Mouse (Mus musculus): Measurements from ENCODE around the gene Gpr39. TPM values are rescaled to one million over a fixed set of nuclear protein-coding genes. Genes with fewer than 3 reads are reported as not detected.

Gpr39 gene
- total and polyA plus RNA-seq, 3 experiments, result not detected

DNA sequence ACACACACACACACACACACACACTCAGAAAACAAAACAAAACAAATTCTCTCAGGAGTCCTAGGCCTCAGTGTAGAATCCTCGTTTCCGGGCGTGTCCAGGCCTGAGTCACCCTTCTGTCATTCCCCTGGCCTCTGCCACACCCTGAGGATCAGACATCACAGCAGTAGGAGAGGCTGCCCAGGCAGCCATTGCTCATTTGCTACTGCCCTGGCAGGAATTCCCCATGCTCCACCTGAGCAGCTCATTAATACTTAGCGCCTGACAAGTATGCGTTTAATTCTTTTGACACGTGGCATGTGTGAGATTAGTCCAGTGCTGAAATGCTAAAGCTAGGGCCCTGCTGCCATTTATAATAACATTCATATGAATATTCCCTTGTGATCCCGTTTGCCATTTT, 25.0 kb downstream of the Gpr39 start:
- H3K9ac ChIP-seq (ENCODE audit: control insufficient read depth, low read depth, low read length, poor library complexity, severe bottlenecking), result no peak overlapping the region
- H3K27ac ChIP-seq (ENCODE audit: control insufficient read depth, low read depth, low read length), result no peak overlapping the region
- H3K4me1 ChIP-seq (ENCODE audit: control insufficient read depth in 1 of 2, insufficient read depth in 2 of 2, low read length in 2 of 2), result no peaks in the 10 kb centered on the region
- H3K9me3 ChIP-seq (replicated peaks; ENCODE audit: insufficient read depth, low read length), result no peaks in the 10 kb centered on the region
- H3K27me3 ChIP-seq (ENCODE audit: control insufficient read depth in 1 of 2, insufficient read depth in 2 of 2, low read length in 2 of 2), result no peaks in the 10 kb centered on the region
- no peak for TF ChIP-seq GABPA (IDR thresholded peaks at IDR 0.05; ENCODE audit: low read depth, low read length)
- TF ChIP-seq EP300 (IDR thresholded peaks at IDR 0.05; ENCODE audit: low read depth in 1 of 2, low read length in 2 of 2), result no peak
- TF ChIP-seq USF1 (IDR thresholded peaks at IDR 0.05; ENCODE audit: low read depth, low read length), result no peak
- TF ChIP-seq ZNF384 (IDR thresholded peaks at IDR 0.05; ENCODE audit: low read depth, low read length), result no peak
- no peak for TF ChIP-seq RAD21 (IDR thresholded peaks at IDR 0.05; ENCODE audit: low read depth, low read length)
- TF ChIP-seq ZKSCAN1 (IDR thresholded peaks at IDR 0.05; ENCODE audit: low read depth, low read length), result no peak
- TF ChIP-seq RCOR1 (IDR thresholded peaks at IDR 0.05; ENCODE audit: low read depth, low read length), result no peak
- TF ChIP-seq ZC3H11A (IDR thresholded peaks at IDR 0.05; ENCODE audit: low read depth, low read length), result no peak
- TF ChIP-seq MEF2A (IDR thresholded peaks at IDR 0.05; ENCODE audit: extremely low read depth, insufficient replicate concordance, low read depth, low read length, poor library complexity, severe bottlenecking), result no peak
- TF ChIP-seq POLR2A (IDR thresholded peaks at IDR 0.05; ENCODE audit: control insufficient read depth in 1 of 2, insufficient read depth in 1 of 2, low read depth in 1 of 2, low read length in 2 of 2, poor library complexity in 1 of 2), result no peak
- no peak for TF ChIP-seq ELF1 (IDR thresholded peaks at IDR 0.05; ENCODE audit: low read depth, low read length)
- TF ChIP-seq MAFK (IDR thresholded peaks at IDR 0.05; ENCODE audit: borderline replicate concordance, low read depth, low read length), result no peak
- no peak for TF ChIP-seq NELFE (IDR thresholded peaks at IDR 0.05; ENCODE audit: low read depth, low read length)
- TF ChIP-seq TAL1 (IDR thresholded peaks at IDR 0.05; ENCODE audit: low read length), result no peak
- TF ChIP-seq USF2 (IDR thresholded peaks at IDR 0.05; ENCODE audit: borderline replicate concordance in 1 of 2, insufficient read depth in 1 of 2, low read depth in 1 of 2, low read length in 2 of 2), result no peak
- no peak for TF ChIP-seq NRF1 (IDR thresholded peaks at IDR 0.05; ENCODE audit: insufficient read depth, low read depth, low read length, poor library complexity, severe bottlenecking)
- no peak for TF ChIP-seq TBP (IDR thresholded peaks at IDR 0.05; ENCODE audit: low read depth, low read length)
- H3K4me3 ChIP-seq (ENCODE audit: control insufficient read depth in 1 of 2, insufficient read depth in 1 of 2, low read depth in 2 of 2, low read length in 2 of 2), result no peak overlapping the region
- no peaks in the 10 kb centered on the region for H3K79me2 ChIP-seq (ENCODE audit: control insufficient read depth, insufficient read depth, low read length, poor library complexity)
- DNase-seq (ENCODE audit: low read depth, low spot score), result no peak
- H3K36me3 ChIP-seq (ENCODE audit: control insufficient read depth in 1 of 2, insufficient read depth in 2 of 2, low read length in 2 of 2), result no peaks in the 10 kb centered on the region

DNA sequence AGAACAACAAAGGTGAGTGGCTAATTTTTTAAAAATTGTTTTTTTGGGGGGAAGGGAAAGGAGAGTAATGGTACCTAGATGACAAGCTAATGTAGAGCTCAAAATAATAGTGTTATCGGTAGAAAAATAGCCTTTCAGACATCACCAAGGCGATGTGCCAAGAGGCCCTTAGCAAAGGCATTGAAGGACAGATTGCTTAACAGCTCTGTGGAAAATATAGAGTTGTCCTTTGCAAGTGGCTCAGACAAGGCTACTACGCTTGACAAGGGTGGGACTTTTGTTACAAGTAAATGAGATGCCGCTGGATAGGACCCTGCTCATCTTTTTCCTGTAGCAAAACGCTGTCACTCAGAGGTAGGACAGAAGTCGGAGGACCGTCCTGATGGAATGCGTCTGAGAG, 25.5 kb downstream of the Gpr39 start:
- no peak overlapping the region for H3K4me3 ChIP-seq (ENCODE audit: control insufficient read depth in 1 of 2, insufficient read depth in 1 of 2, low read depth in 2 of 2, low read length in 2 of 2)
- no peaks in the 10 kb centered on the region for H3K9me3 ChIP-seq (replicated peaks; ENCODE audit: insufficient read depth, low read length)
- H3K9ac ChIP-seq (ENCODE audit: control insufficient read depth, low read depth, low read length, poor library complexity, severe bottlenecking), result no peak overlapping the region
- no peak for TF ChIP-seq MAX (IDR thresholded peaks at IDR 0.05; ENCODE audit: low read length)
- TF ChIP-seq SMC3 (IDR thresholded peaks at IDR 0.05; ENCODE audit: low read depth, low read length), result no peak
- no peak for TF ChIP-seq MAZ (IDR thresholded peaks at IDR 0.05; ENCODE audit: low read depth, low read length)
- TF ChIP-seq ZKSCAN1 (IDR thresholded peaks at IDR 0.05; ENCODE audit: low read depth, low read length), result no peak
- no peak for TF ChIP-seq TAL1 (IDR thresholded peaks at IDR 0.05; ENCODE audit: low read length)
- TF ChIP-seq BHLHE40 (IDR thresholded peaks at IDR 0.05; ENCODE audit: borderline replicate concordance, low read depth, low read length), result no peak
- TF ChIP-seq ZC3H11A (IDR thresholded peaks at IDR 0.05; ENCODE audit: low read depth, low read length), result no peak
- no peak for TF ChIP-seq TCF12 (IDR thresholded peaks at IDR 0.05; ENCODE audit: low read depth, low read length)
- no peak for TF ChIP-seq CTCF (IDR thresholded peaks at IDR 0.05 in 2 of 3, conservative IDR thresholded peaks at IDR 0.05 in 1 of 3; ENCODE audit: control insufficient read depth in 1 of 3, insufficient read depth in 1 of 3, low read depth in 2 of 3, low read length in 3 of 3, poor library complexity in 1 of 3, severe bottlenecking in 1 of 3)
- TF ChIP-seq GATA1 (IDR thresholded peaks at IDR 0.05; ENCODE audit: low read depth, low read length), result no peak
- TF ChIP-seq UBTF (IDR thresholded peaks at IDR 0.05; ENCODE audit: borderline replicate concordance, insufficient read depth, low read depth, low read length), result no peak
- TF ChIP-seq MXI1 (IDR thresholded peaks at IDR 0.05; ENCODE audit: low read depth, low read length), result no peak
- no peak for TF ChIP-seq SIN3A (IDR thresholded peaks at IDR 0.05; ENCODE audit: low read length)
- no peak for TF ChIP-seq POLR2A (IDR thresholded peaks at IDR 0.05; ENCODE audit: control insufficient read depth in 1 of 2, insufficient read depth in 1 of 2, low read depth in 1 of 2, low read length in 2 of 2, poor library complexity in 1 of 2)
- no peak for TF ChIP-seq RAD21 (IDR thresholded peaks at IDR 0.05; ENCODE audit: low read depth, low read length)
- no peak for TF ChIP-seq MAFK (IDR thresholded peaks at IDR 0.05; ENCODE audit: borderline replicate concordance, low read depth, low read length)
- no peak for TF ChIP-seq POLR2AphosphoS5 (IDR thresholded peaks at IDR 0.05; ENCODE audit: borderline replicate concordance, low read depth, low read length)
- TF ChIP-seq KAT2A (conservative IDR thresholded peaks at IDR 0.05; ENCODE audit: low read depth, low read length), result no peak
- no peaks in the 10 kb centered on the region for H3K27me3 ChIP-seq (ENCODE audit: control insufficient read depth in 1 of 2, insufficient read depth in 2 of 2, low read length in 2 of 2)
- no peaks in the 10 kb centered on the region for H3K4me1 ChIP-seq (ENCODE audit: control insufficient read depth in 1 of 2, insufficient read depth in 2 of 2, low read length in 2 of 2)
- no peak overlapping the region for H3K27ac ChIP-seq (ENCODE audit: control insufficient read depth, low read depth, low read length)
- DNase-seq (ENCODE audit: low read depth, low spot score), result no peak
- H3K36me3 ChIP-seq (ENCODE audit: control insufficient read depth in 1 of 2, insufficient read depth in 2 of 2, low read length in 2 of 2), result no peaks in the 10 kb centered on the region
- no peaks in the 10 kb centered on the region for H3K79me2 ChIP-seq (ENCODE audit: control insufficient read depth, insufficient read depth, low read length, poor library complexity)

Measured in MEL (cell line).